Mouse (Mus musculus) thymus, adult 2 months (tissue): ENCODE measurements at regions not wholly inside any gene's neighbourhood (a gene's known extent, or its start where the extent isn't known, plus 50 kb on each side); places are given as distances from the start of the nearest gene placed in this dataset.

Experiments
- DNase-seq: peaks from one replicate; pipeline ENCODE4 v3.0.0; 2021
- H3K27ac ChIP-seq: fragments of 200-500 bp; 2 replicates; pipeline ENCODE4 v1.5.1; 2012; ENCODE audit warnings: low read length, control low read depth; ENCODE audit not compliant: control insufficient read depth, insufficient read depth
- H3K27me3 ChIP-seq: fragments of 200-500 bp; 2 replicates; pipeline ENCODE4 v1.6.1; 2012; ENCODE audit warnings: mild to moderate bottlenecking, low read length, moderate library complexity, mixed read lengths; ENCODE audit not compliant: control insufficient read depth, insufficient read depth
- H3K36me3 ChIP-seq: fragments of 200-500 bp; 2 replicates; pipeline ENCODE4 v1.6.1; 2012; ENCODE audit warnings: mild to moderate bottlenecking, low read length, moderate library complexity; ENCODE audit not compliant: control insufficient read depth, insufficient read depth
- H3K4me1 ChIP-seq: fragments of 200-500 bp; replicated peaks from 2 replicates; pipeline ENCODE4 v1.6.1; 2012; ENCODE audit warnings: low read length; ENCODE audit not compliant: control insufficient read depth, insufficient read depth
- H3K4me3 ChIP-seq: fragments of 200-500 bp; 2 replicates; pipeline ENCODE4 v1.5.1; 2012; ENCODE audit warnings: mild to moderate bottlenecking, low read length, control low read depth, moderate library complexity; ENCODE audit not compliant: control insufficient read depth, insufficient read depth
- CTCF ChIP-seq: fragments of 200-500 bp; IDR thresholded peaks from 2 replicates; pipeline ENCODE4 v1.5.1; 2012; ENCODE audit warnings: mild to moderate bottlenecking, control low read depth, low read length, moderate library complexity, borderline replicate concordance; ENCODE audit not compliant: control insufficient read depth, poor library complexity, insufficient read depth; ENCODE audit errors: extremely low read depth
- POLR2A ChIP-seq: fragments of 200-500 bp; IDR thresholded peaks from 2 replicates; pipeline ENCODE4 v1.6.1; 2012; ENCODE audit warnings: mild to moderate bottlenecking, low read length, control low read depth, moderate library complexity; ENCODE audit not compliant: control insufficient read depth, poor library complexity, insufficient read depth; ENCODE audit errors: extremely low read depth
- WGBS: fragments of 180-500 bp; shearing (Covaris S2); methylation state at CpG from one replicate; pipeline ENCODE4 v1.1.7; 2018; 5-methylcytosine and 5-hydroxymethylcytosine counted together

GRCm38 (mm10) chr5:118360374-118361064 lies 115.5 kb downstream of the 2410131K14Rik start:
- peak; percentile 53 for DNase-seq
- peaks cover 40% of the 10 kb centered on the region for H3K4me1 ChIP-seq
- 24% methylated on average over 16 of the region's 16 CpGs for WGBS
- 0 out of 2 replicates have a peak overlapping the region, but pooled peaks have one; percentile 5 for H3K4me3 ChIP-seq
- H3K36me3 ChIP-seq = no peaks in the 10 kb centered on the region
- no peaks in the 10 kb centered on the region for H3K27me3 ChIP-seq
- no peak for TF ChIP-seq CTCF
- 0 out of 2 replicates have a peak, but pooled peaks have one; percentile 5 for TF ChIP-seq POLR2A
- peak overlapping the region; percentile 65; the same call in 1 of the 2 replicates for H3K27ac ChIP-seq

- Histone ChIP-seq H3K27me3 (no peaks in the 10 kb centered on the region), H3K4me1 (peaks cover 40% of the 10 kb centered on the region), H3K27ac (no peak overlapping the region), H3K4me3 (no peak overlapping the region), H3K36me3 (no peaks in the 10 kb centered on the region)
- DNase-seq = no peak
- TF ChIP-seq POLR2A (no peak), CTCF (no peak)
- WGBS = 36% methylated on average over 13 of the region's 13 CpGs
These were observed 116.3 kb downstream of the 2410131K14Rik start for GRCm38 (mm10) chr5:118361133-118361852.

GRCm38 (mm10) chr5:118361853-118362406 lies 116.9 kb downstream of the 2410131K14Rik start:
- no peak for DNase-seq
- no peak overlapping the region for H3K4me3 ChIP-seq
- no peak overlapping the region; the same call in 1 of the 2 replicates for H3K27ac ChIP-seq

GRCm38 (mm10) chr5:118362738-118363137 lies 117.7 kb downstream of the 2410131K14Rik start:
- no peaks in the 10 kb centered on the region for H3K36me3 ChIP-seq
- 42% methylated on average over 4 of the region's 4 CpGs for WGBS
- no peak overlapping the region for H3K4me3 ChIP-seq
- no peak overlapping the region for H3K27ac ChIP-seq
- no peaks in the 10 kb centered on the region for H3K27me3 ChIP-seq
- DNase-seq = no peak
- TF ChIP-seq CTCF (no peak), POLR2A (no peak)
- H3K4me1 ChIP-seq = peaks cover 40% of the 10 kb centered on the region

More at GRCm38 (mm10) chr5:118361853-118362406, 116.9 kb downstream of the 2410131K14Rik start:
- no peak for TF ChIP-seq CTCF
- TF ChIP-seq POLR2A = no peak
- 33% methylated on average over 8 of the region's 8 CpGs for WGBS
- H3K4me1 ChIP-seq = peaks cover 40% of the 10 kb centered on the region
- H3K36me3 ChIP-seq = no peaks in the 10 kb centered on the region
- H3K27me3 ChIP-seq = no peaks in the 10 kb centered on the region

GRCm38 (mm10) chr5:118363154-118363553 lies 118.1 kb downstream of the 2410131K14Rik start:
- H3K4me3 ChIP-seq = no peak overlapping the region
- H3K27ac ChIP-seq = no peak overlapping the region
- no peak for DNase-seq
- no peaks in the 10 kb centered on the region for H3K27me3 ChIP-seq
- H3K36me3 ChIP-seq = no peaks in the 10 kb centered on the region
- 84% methylated on average over 6 of the region's 6 CpGs for WGBS
- no peak for TF ChIP-seq POLR2A
- TF ChIP-seq CTCF = no peak
- H3K4me1 ChIP-seq = peaks cover 40% of the 10 kb centered on the region

- H3K27ac ChIP-seq = no peak overlapping the region
These were observed 119.6 kb downstream of the 2410131K14Rik start for GRCm38 (mm10) chr5:118364646-118365045.

More at GRCm38 (mm10) chr5:118364646-118365045, 119.6 kb downstream of the 2410131K14Rik start:
- Histone ChIP-seq H3K4me3 (no peak overlapping the region), H3K36me3 (no peaks in the 10 kb centered on the region), H3K4me1 (peaks cover 27% of the 10 kb centered on the region), H3K27me3 (no peaks in the 10 kb centered on the region)
- 83% methylated on average over 4 of the region's 4 CpGs for WGBS
- no peak for DNase-seq
- TF ChIP-seq POLR2A (no peak), CTCF (no peak)
